Mouse (Mus musculus) right cerebral cortex, postnatal 25 days (tissue): ENCODE measurements at regions not wholly inside any gene's neighbourhood (a gene's known extent, or its start where the extent isn't known, plus 50 kb on each side); places are given as distances from the start of the nearest gene placed in this dataset.

ENCODE experiments used
- DNase-seq: peaks from one replicate; pipeline ENCODE4 v3.0.0; 2022

- DNase-seq = no peak
These were observed 153.7 kb downstream of the Insig2 start for GRCm38 (mm10) chr1:121178611-121179245.

GRCm38 (mm10) chr1:121180273-121181030 is 151.9 kb downstream of the Insig2 start:
- DNase-seq = peak; percentile 79

GRCm38 (mm10) chr1:121188895-121189294 is 143.5 kb downstream of the Insig2 start:
- no peak for DNase-seq

- DNase-seq = no peak
These were observed 137.6 kb downstream of the Insig2 start for GRCm38 (mm10) chr1:121194800-121195199.

GRCm38 (mm10) chr1:121215843-121216242 is 116.5 kb downstream of the Insig2 start:
- DNase-seq = no peak

- DNase-seq = no peak
These were observed 108.1 kb downstream of the Insig2 start for GRCm38 (mm10) chr1:121224250-121224649.

- DNase-seq = no peak
These were observed 105.7 kb downstream of the Insig2 start for GRCm38 (mm10) chr1:121226466-121227232.

GRCm38 (mm10) chr1:121227233-121227594 is 105.2 kb downstream of the Insig2 start:
- DNase-seq = no peak

- DNase-seq = no peak
These were observed 88.8 kb downstream of the Insig2 start for GRCm38 (mm10) chr1:121243576-121243975.

GRCm38 (mm10) chr1:121247556-121247955 is 84.8 kb downstream of the Insig2 start:
- no peak for DNase-seq

GRCm38 (mm10) chr1:121249081-121249480 is 83.3 kb downstream of the Insig2 start:
- DNase-seq = no peak

- DNase-seq = no peak
These were observed 81.7 kb downstream of the Insig2 start for GRCm38 (mm10) chr1:121250686-121251085.

- DNase-seq = no peak
These were observed 80.3 kb downstream of the Insig2 start for GRCm38 (mm10) chr1:121252056-121252455.

GRCm38 (mm10) chr1:121254196-121254595 is 78.2 kb downstream of the Insig2 start:
- no peak for DNase-seq
